Mouse (Mus musculus): ENCODE measurements around the gene Nid1.
"Not testable (repeated sequence)": the region's sequence is repeated elsewhere in the genome, so short reads cannot be mapped to it uniquely, and the experiment has no call there.

The Nid1 gene

DNA sequence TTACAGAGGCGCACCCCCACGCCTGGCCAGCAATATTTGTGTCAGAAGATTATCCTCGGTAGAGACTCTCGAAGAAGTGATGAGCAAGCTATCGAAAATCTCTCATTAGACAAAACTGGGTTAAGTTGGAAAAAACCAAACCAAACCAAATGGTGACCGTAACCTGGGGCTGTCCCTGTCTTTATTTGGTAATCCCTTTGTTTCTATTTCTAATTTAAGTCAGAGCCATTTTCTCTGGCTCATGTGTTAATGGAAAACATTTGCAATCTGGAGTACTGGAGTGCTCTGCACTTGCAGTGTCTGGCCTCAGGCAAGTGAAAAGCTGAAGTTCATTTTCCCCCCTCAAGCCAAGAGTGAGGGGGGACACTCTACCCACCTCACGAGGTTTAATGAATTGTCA lies 16.9 kb downstream of the Nid1 start:
- not testable (repeated sequence) for DNase-seq (ENCODE audit: low read depth)

- not testable (repeated sequence) for DNase-seq (ENCODE audit: low read depth)
Observed at GRCm38 (mm10) chr13:13455632-13456492, 18.5 kb downstream of the Nid1 start.

DNA sequence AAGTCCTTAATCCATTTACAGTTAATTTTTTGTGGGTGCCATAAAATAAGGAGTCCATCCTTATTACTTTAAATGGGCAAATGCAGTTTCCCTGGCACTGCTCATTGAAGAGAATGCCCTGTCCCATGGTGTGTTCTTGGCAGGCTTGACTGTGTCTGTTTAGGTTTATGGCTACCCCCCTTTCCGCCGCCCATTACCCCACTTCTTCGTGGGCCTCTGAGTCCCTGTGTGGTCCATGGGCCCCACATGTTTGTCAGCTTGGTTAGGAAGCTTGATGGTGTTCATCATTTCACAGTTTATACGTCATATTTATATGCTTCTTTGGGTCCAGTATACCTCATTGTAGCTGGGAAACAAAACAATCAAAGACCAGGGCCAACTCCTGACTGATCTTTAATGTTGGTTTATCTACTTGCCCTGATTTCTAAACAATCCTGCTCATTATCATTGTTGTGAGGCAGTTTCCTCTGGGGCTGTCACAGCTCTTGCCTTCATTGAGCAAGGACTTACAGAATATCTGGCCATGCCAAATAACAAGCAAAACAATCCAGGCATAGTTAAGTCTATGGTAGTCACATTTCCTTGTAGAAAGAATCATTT lies 20.9 kb downstream of the Nid1 start:
- DNase-seq (ENCODE audit: low read depth): no peak

DNA sequence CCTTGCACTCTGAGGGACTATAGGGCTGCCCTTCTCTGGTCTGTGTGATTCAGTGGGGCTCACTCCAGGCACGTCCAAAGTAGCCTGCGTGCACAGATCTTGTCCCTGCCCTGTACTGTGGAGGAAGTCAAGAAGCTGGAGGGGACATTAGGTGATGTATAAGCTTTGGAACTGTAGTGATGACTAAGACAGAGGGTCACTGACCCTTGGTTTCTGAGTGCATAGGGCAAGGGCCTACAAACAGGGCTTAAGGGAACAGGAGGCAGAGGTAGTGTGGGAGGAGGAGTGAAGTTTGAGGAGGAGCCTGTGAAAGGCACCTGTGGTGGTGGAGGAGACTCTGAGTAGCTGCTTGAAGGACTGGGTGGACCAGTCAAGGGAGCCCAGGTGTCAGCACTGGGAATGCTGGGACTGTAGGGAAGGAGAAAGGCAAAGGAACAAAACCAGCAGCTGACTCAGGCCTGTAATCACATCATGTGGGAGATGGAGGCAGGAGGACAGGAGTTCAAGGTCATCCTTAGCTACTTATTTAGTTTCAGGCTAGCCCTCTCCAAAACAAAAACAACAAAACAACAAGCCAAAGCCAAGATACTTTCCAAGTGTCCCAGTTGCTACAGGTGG lies 23.3 kb downstream of the Nid1 start:
- DNase-seq (ENCODE audit: low read depth): no peak

GRCm38 (mm10) chr13:13461446-13462192 lies 24.3 kb downstream of the Nid1 start:
- no peak for DNase-seq (ENCODE audit: low read depth)

GRCm38 (mm10) chr13:13463949-13464348 lies 26.6 kb downstream of the Nid1 start:
- no peak for DNase-seq (ENCODE audit: low read depth)

GRCm38 (mm10) chr13:13467249-13467648 lies 29.9 kb downstream of the Nid1 start:
- DNase-seq (ENCODE audit: low read depth): not testable (repeated sequence)

DNA sequence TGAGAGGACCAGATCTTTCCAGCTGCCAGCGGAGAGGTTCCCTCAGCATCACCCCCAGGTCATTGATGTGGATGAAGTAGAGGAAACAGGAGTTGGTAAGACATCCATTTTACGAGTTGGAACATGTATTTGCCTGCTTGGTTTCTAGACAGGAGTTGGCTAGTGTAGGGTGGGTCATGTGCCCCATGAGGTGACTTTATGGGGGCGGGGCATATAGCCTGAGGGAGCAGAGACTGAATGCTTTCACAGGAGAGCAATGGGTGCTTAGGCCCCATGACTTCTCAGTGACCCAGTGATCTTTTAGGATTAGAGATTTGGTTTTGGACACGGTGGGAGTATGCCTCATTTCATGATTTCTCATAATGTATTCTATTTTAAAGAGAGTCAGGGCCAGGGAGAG lies 31.2 kb downstream of the Nid1 start:
- DNase-seq (ENCODE audit: low read depth): no peak

DNA sequence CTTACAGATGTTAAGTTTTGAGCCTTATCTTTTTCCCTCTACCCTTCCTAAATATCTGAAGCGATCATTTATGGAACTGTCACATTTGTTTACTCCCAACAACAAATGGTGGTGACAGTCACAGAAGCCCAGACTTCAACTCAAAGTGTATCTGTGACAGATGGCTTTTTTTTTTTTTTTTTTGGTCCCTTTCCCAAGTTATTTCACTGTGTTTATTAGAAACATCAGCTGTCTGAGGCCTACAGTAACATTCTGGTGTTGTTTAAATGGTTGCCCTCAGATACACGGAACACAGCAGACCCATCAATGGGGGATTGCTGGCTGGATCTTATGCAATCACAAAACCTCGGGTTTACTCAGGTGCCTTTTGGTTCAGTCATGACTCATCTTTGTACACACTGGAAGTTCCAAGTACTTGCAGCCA lies 34.0 kb downstream of the Nid1 start:
- DNase-seq (ENCODE audit: low read depth): peak; percentile 33

- not testable (repeated sequence) for DNase-seq (ENCODE audit: low read depth)
Observed at GRCm38 (mm10) chr13:13474464-13474863, 37.1 kb downstream of the Nid1 start.

- peak; percentile 59 for DNase-seq (ENCODE audit: low read depth)
Observed at GRCm38 (mm10) chr13:13474991-13475390, 37.6 kb downstream of the Nid1 start.

DNA sequence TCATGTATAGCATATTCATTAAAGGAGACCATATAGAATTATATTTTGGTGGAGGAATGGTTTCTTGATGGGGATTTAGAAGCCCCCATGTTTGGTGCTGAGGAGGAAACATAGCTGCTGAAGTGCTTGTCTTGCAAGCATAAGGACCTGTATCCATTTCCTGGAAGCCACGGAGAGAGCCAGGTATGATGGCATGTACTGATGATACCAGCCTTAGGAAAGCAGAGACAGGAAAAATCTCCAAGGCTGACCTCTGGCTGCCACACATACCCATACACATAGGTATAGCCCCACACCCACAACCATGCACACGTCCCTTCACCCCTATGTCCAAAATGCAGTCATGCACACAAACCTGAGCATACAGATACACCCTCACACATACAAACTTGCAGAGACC lies 39.2 kb downstream of the Nid1 start:
- no peak for DNase-seq (ENCODE audit: low read depth)

DNA sequence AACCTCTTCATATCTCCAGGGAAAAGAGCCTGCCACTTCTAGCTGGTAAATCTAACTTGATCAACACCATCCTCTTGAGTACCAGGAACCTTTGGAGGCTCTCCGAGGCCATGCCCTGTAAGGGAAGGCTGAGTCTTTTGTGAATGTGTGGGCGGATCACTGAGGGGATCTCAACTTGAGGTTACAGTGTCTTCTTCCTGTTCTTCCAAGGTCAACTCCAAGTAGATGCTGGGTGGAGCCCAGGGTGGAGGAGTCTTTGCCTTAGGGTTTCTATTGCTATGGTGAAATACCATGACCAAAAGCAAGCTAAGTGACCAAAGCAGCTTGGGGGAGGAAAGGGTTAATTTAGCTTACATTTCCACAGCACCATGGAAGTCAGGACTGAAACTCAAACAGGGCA lies 39.7 kb downstream of the Nid1 start:
- no peak for DNase-seq (ENCODE audit: low read depth)

DNA sequence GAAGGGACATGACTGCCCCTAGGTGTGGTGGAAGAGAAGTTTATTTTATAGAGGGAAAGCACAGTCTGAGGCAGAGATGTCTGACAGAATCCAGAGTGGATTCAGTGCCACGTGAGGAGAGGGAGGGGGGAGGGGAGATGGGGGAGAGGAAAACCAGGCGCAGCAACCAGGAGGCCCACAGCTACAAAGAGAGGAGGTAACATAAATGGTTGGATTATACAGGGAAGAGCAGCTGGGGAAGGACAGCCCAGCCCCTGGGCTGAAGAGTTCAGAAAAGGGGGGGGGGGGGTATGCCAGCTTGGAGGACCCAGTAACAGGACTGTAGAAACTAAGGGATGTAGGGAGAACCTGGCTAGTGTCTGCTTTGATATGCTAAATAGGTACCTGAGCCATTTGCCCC lies 42.6 kb downstream of the Nid1 start:
- no peak for DNase-seq (ENCODE audit: low read depth)

GRCm38 (mm10) chr13:13481033-13481432 lies 43.7 kb downstream of the Nid1 start:
- DNase-seq (ENCODE audit: low read depth): no peak

GRCm38 (mm10) chr13:13481875-13482674 lies 44.7 kb downstream of the Nid1 start:
- DNase-seq (ENCODE audit: low read depth): no peak

DNA sequence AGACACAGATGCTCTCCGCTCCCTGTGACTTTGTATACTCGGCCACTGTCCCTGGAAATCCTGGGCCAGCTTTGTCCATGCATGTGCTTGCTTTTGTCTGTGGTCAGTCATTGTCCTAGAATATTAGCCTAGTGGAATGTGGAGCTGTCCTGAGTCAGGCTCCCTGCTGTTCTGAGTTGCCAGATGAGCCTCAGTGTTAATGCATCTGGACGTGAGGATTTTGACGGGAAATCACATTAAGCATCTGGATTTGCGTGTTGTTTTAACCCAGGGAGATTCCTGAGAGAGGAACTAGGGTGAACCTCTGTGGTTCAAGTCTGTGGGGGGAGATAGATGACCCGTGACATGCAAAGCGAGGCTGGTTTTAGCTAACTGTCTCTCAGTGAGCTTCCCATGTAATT lies 47.0 kb downstream of the Nid1 start:
- DNase-seq (ENCODE audit: low read depth): no peak

DNA sequence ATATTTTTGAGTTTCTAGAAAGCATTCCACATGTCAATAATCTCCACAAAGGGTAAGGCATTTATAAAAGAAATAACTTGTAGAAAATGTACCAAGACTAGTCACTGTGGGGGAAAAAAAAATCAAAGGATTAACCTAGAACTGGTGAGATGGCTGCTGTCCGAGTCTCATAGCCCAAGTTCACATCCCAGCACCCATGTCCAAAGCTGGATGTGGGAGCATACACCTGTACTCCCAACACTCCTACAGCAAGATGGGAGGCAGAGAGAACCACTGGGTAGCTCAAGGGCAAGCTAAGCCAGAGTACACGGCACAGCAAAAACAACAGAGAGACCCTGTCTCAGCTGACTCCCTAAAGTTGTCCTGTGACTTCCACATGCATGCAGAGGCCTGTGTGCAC lies 47.5 kb downstream of the Nid1 start:
- no peak for DNase-seq (ENCODE audit: low read depth)

DNA sequence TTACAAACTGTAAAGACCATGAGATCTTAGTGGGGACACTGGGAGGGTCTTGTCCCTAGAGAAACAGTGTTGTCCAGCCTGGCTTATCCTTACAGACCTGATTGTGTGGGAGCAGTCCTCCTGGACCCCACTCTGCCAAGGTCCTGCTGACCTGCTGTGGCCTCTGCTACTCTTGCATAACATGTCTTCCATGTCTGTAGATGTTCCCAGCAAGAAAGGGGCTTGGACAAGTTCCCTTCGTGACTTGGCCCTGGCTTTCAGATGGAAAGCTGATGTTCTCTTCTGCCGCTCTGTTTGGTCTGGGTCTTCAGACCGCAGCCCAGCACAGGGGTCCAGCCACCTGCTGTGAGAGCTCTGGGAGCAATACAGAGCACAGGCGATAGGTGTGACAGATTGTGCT lies 48.3 kb downstream of the Nid1 start:
- DNase-seq (ENCODE audit: low read depth): no peak

- no peak for DNase-seq (ENCODE audit: low read depth)
Observed at GRCm38 (mm10) chr13:13487851-13488250, 50.5 kb downstream of the Nid1 start.

DNA sequence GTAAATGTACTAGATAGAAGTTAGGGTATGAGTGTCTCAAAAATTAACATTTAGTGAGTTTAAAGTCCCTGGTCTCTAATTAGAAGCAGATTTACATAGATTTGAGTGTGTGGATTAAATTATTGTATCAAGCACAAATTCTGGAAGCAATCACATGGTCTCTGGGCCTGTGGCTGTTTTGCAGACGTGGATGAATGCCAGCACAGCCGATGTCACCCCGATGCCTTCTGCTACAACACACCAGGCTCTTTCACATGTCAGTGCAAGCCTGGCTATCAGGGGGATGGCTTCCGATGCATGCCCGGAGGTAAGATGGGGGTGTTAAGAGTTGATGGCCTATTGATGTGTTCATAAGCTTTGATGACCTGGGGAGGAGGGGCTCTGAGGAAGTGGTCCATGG lies 52.5 kb downstream of the Nid1 start:
- no peak for DNase-seq (ENCODE audit: low read depth)

GRCm38 (mm10) chr13:13492151-13492550 lies 54.8 kb downstream of the Nid1 start:
- peak; percentile 17 for DNase-seq (ENCODE audit: low read depth)

Measured in NIH3T3 (cell line).